Mouse (Mus musculus): ENCODE measurements around the gene Ubl3. TPM values are rescaled to one million over a fixed set of nuclear protein-coding genes. Genes with fewer than 3 reads are reported as not detected.

The Ubl3 gene
- polyA plus RNA-seq, 1 experiment from 2014 or later = 76.6 TPM

GRCm38 (mm10) chr5:148563281-148563680, 10.7 kb upstream of the Ubl3 start:
- no peak for DNase-seq (ENCODE audit: low spot score)

GRCm38 (mm10) chr5:148562235-148562634, 9.6 kb upstream of the Ubl3 start:
- no peak for DNase-seq (ENCODE audit: low spot score)

DNA sequence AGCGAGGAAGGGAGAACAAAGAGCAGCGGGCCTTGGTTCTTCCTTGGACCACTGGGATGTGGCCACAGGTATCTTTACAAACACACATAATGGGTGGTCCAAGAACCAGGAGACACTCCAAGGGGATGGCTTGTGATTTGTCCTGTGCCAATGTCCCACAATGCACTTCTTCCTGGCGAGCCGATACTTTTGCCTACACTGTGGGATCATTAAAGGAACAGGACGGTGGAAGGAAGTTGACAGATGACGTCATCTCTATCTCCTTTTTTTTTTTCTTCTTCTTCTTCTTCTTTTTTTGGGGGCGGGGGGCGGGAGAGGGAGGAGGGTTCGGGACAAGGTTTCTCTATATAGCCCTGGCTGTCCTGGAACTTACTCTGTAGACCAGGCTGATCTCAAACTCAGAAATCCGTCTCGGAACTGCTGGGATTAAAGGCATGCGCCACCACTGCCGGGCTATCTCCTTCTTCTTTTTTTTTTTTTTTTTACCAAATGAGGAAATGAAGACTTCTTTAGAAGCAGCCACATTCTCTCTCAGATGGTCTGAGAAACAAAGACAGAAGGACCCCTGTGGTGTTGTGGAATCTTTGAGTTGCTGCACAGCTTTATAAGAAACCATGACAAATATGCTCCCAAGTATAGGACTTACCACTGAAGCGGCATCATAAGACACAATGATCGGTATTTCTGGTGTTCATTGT, 6.8 kb upstream of the Ubl3 start:
- no peak for DNase-seq (ENCODE audit: low spot score)

DNA sequence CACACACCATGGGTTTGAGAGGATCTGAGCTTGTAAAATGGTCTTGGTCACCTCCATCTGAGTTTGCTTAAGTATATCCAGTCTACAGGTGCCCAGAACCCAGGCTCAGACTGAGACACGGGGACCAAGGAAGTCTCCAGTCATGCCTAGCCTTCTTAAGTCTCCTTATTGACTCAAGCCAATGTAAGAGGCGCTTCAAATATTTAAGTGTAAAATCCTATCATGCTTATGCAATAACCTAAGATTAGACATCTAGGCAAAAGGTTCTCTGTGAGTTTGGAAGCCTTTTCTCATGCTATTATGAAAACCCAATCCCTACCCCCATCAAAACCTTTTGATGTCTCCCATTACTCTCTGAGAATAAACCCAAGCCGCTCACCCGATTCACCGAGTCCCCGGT, 5.9 kb upstream of the Ubl3 start:
- DNase-seq (ENCODE audit: low spot score) = no peak

DNA sequence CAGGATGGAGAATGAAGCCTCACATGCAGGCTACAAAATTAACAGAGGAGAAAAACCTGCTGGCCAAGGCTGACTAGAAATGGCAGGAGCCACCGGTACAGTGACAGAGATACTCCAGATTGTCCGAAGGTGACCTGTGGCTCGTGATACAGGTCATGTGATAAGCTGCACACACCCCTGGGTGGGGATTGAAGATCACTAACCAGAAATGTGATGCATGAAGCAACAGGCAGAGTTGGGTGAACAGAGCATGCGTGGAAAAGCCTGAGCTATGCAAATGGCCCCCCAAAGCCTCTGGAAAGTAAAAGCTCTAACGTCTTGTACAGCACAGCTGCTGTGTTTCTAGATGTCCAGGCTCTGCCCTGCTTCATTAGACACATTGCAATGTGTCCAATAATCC, 3.9 kb upstream of the Ubl3 start:
- no peak for DNase-seq (ENCODE audit: low spot score)

GRCm38 (mm10) chr5:148555156-148555555, 2.6 kb upstream of the Ubl3 start:
- no peak for DNase-seq (ENCODE audit: low spot score)

GRCm38 (mm10) chr5:148554701-148555100, 2.1 kb upstream of the Ubl3 start:
- DNase-seq (ENCODE audit: low spot score) = peak; percentile 73

GRCm38 (mm10) chr5:148554242-148554641, 1.7 kb upstream of the Ubl3 start:
- DNase-seq (ENCODE audit: low spot score) = no peak

GRCm38 (mm10) chr5:148553723-148554122, 1.1 kb upstream of the Ubl3 start:
- no peak for DNase-seq (ENCODE audit: low spot score)

- peak; percentile 36 for DNase-seq (ENCODE audit: low spot score)
Observed at GRCm38 (mm10) chr5:148551764-148552136, 839 bp downstream of the Ubl3 start.

GRCm38 (mm10) chr5:148550821-148551763, 1.5 kb downstream of the Ubl3 start:
- peak; percentile 38 for DNase-seq (ENCODE audit: low spot score)

GRCm38 (mm10) chr5:148550393-148550792, 2.2 kb downstream of the Ubl3 start:
- DNase-seq (ENCODE audit: low spot score) = peak; percentile 28

DNA sequence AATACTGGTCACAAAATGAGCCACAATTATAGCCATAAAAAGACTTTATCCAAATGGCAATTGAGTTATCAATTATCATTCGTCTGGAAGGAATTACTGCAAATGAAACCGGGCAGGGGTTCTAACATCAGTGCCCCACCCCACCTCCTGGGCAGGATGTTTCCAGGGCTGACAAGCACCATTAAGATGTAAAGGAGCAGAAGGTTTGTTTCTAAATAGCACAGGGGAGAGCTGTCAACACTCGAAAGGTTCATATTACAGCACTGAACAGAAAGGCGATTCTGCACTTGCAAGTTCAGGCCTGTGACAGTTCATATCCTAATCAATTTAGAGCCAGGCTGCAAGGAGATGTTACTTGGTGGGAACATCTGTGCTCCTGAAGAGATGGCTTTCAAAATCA, 3.3 kb downstream of the Ubl3 start:
- no peak for DNase-seq (ENCODE audit: low spot score)

DNA sequence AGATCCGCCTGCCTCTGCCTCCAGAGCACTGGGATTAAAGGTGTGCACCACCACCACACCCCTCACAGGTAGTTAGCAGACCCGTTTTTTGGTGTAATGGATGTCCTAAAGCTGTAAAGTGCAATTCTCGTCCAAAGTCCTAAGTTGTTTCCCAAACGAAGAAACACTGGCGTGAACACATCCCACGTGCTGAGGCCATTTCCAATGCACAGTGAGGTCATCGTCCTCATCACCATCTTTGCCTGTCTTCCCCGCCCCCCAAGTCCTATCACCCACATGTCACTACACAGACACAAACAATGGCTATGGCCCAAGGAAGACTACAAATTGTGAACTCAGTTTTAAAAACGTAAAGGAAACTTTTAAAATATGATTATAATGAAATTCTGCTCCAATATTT, 4.0 kb downstream of the Ubl3 start:
- DNase-seq (ENCODE audit: low spot score) = no peak

- peak; percentile 40 for DNase-seq (ENCODE audit: low spot score)
Observed at GRCm38 (mm10) chr5:148547870-148548456, 4.6 kb downstream of the Ubl3 start.

GRCm38 (mm10) chr5:148546970-148547369, 5.6 kb downstream of the Ubl3 start:
- DNase-seq (ENCODE audit: low spot score) = no peak

GRCm38 (mm10) chr5:148544733-148545132, 7.9 kb downstream of the Ubl3 start:
- no peak for DNase-seq (ENCODE audit: low spot score)

DNA sequence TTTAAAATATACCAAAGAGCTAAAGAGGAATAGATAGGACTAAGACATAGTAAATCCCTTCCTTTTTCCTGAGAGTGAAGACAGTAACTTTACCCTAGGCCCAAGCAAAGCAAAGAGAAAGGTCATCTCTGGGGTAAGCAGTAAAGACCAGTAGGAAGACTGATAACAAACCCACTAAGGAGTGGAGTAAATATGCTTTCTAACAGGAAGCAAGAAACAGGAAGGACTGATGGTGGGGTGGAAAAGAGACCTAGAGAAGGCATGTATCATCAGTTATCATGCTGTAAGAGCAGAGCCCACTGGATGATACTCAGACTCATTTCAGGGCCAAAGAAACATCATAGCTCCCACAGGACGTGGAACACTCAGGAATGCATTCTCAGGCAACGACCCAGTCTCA, 10.4 kb downstream of the Ubl3 start:
- DNase-seq (ENCODE audit: low spot score) = no peak

GRCm38 (mm10) chr5:148535669-148536430, 16.7 kb downstream of the Ubl3 start:
- no peak for DNase-seq (ENCODE audit: low spot score)

GRCm38 (mm10) chr5:148534644-148535043, 17.9 kb downstream of the Ubl3 start:
- no peak for DNase-seq (ENCODE audit: low spot score)

DNA sequence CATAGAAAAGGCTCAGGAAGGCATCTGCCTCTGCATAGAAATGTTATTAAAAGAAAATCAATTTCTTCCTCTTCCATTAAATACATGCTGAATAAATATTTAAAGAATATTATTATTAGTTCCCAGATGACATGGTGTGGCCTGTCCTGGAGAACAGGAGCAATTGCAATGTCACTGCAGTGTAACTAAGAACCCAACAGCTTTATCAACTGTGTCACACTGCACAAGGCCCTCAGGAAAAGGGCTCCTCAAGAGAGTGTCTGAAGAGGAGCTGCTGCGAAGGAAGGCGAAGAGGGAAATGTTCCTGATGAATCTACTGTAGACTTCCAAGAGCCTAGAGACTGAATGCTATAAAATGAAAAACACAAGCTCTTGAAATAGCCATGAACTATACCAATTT, 18.7 kb downstream of the Ubl3 start:
- no peak for DNase-seq (ENCODE audit: low spot score)
